Mouse (Mus musculus): ENCODE measurements at regions not wholly inside any gene's neighbourhood (a gene's known extent, or its start where the extent isn't known, plus 50 kb on each side); places are given as distances from the start of the nearest gene placed in this dataset.

GRCm38 (mm10) chr6:143536525-143537293 lies 369.7 kb downstream of the Etnk1 start:
- DNase-seq (ENCODE audit: low read depth) = no peak

GRCm38 (mm10) chr6:143547406-143547903 lies 380.4 kb downstream of the Etnk1 start:
- no peak for DNase-seq (ENCODE audit: low read depth)

- no peak for DNase-seq (ENCODE audit: low read depth)
Measured at GRCm38 (mm10) chr6:143554946-143555345, 387.9 kb downstream of the Etnk1 start.

- DNase-seq (ENCODE audit: low read depth) = peak; percentile 40
Measured at GRCm38 (mm10) chr6:143558046-143558884, 391.2 kb downstream of the Etnk1 start.

GRCm38 (mm10) chr6:143559316-143559715 lies 392.3 kb downstream of the Etnk1 start:
- peak; percentile 58 for DNase-seq (ENCODE audit: low read depth)

- no peak for DNase-seq (ENCODE audit: low read depth)
Measured at GRCm38 (mm10) chr6:143561316-143562088, 394.5 kb downstream of the Etnk1 start.

GRCm38 (mm10) chr6:143571356-143572115 lies 404.5 kb downstream of the Etnk1 start:
- no peak for DNase-seq (ENCODE audit: low read depth)

GRCm38 (mm10) chr6:143579223-143579622 lies 412.2 kb downstream of the Etnk1 start:
- DNase-seq (ENCODE audit: low read depth) = no peak

GRCm38 (mm10) chr6:143589666-143590065 lies 422.6 kb downstream of the Etnk1 start:
- DNase-seq (ENCODE audit: low read depth) = no peak

GRCm38 (mm10) chr6:143590231-143590630 lies 423.2 kb downstream of the Etnk1 start:
- no peak for DNase-seq (ENCODE audit: low read depth)

GRCm38 (mm10) chr6:143592490-143592889 lies 425.5 kb downstream of the Etnk1 start:
- DNase-seq (ENCODE audit: low read depth) = no peak

GRCm38 (mm10) chr6:143595486-143595885 lies 428.5 kb downstream of the Etnk1 start:
- no peak for DNase-seq (ENCODE audit: low read depth)

GRCm38 (mm10) chr6:143597414-143597813 lies 430.4 kb downstream of the Etnk1 start:
- no peak for DNase-seq (ENCODE audit: low read depth)

GRCm38 (mm10) chr6:143598916-143599315 lies 431.9 kb downstream of the Etnk1 start:
- DNase-seq (ENCODE audit: low read depth) = no peak

GRCm38 (mm10) chr6:143609100-143609499 lies 442.1 kb downstream of the Etnk1 start:
- DNase-seq (ENCODE audit: low read depth) = no peak

GRCm38 (mm10) chr6:143612966-143613365 lies 445.9 kb downstream of the Etnk1 start:
- no peak for DNase-seq (ENCODE audit: low read depth)

GRCm38 (mm10) chr6:143614431-143614987 lies 447.5 kb downstream of the Etnk1 start:
- DNase-seq (ENCODE audit: low read depth) = no peak

- no peak for DNase-seq (ENCODE audit: low read depth)
Measured at GRCm38 (mm10) chr6:143615361-143615760, 448.3 kb downstream of the Etnk1 start.

- no peak for DNase-seq (ENCODE audit: low read depth)
Measured at GRCm38 (mm10) chr6:143616386-143616785, 449.4 kb downstream of the Etnk1 start.

GRCm38 (mm10) chr6:143618558-143618957 lies 451.5 kb downstream of the Etnk1 start:
- DNase-seq (ENCODE audit: low read depth) = no peak

- no peak for DNase-seq (ENCODE audit: low read depth)
Measured at GRCm38 (mm10) chr6:143620583-143620982, 453.6 kb downstream of the Etnk1 start.

Data from fibroblast of lung, adult 2 months (primary cell).